Mouse (Mus musculus) gastrocnemius, adult 2 months (tissue): ENCODE data around the gene Pik3r4. TPM values are rescaled to one million over a fixed set of nuclear protein-coding genes. Genes with fewer than 3 reads are reported as not detected.
"Not testable (repeated sequence)": the region's sequence is repeated elsewhere in the genome, so short reads cannot be mapped to it uniquely, and the experiment has no call there.

ENCODE experiments used
- DNase-seq: peaks from one replicate; pipeline ENCODE4 v3.0.0; 2022
- H3K27ac ChIP-seq: fragments of 200-600 bp; 2 replicates; pipeline ENCODE4 v1.8.1; 2022; ENCODE audit warnings: mild to moderate bottlenecking
- H3K4me3 ChIP-seq: fragments of 200-600 bp; 2 replicates; pipeline ENCODE4 v1.8.1; 2022; ENCODE audit warnings: mild to moderate bottlenecking, moderate library complexity
- CTCF ChIP-seq: fragments of 200-600 bp; IDR thresholded peaks from 2 replicates; pipeline ENCODE4 v1.8.1; 2022; ENCODE audit warnings: antibody characterized with exemption, mild to moderate bottlenecking, moderate library complexity
- intact Hi-C: fragments of 180-260 bp; cut with DNase I; formaldehyde crosslinking; loops from one replicate; pipeline ENCODE4 v1.15.1; 2025
- long read RNA-seq, 2 experiments: library from polyadenylated mRNA; stranded (forward); transcript quantifications; one replicate each; pipeline ENCODE4 v2.0.0; 2021
- total RNA-seq, 2 experiments: library from RNA; stranded (reverse); gene quantifications; 2 replicates each; pipeline ENCODE4 v1.2.3; 2021

Gene Pik3r4
- total RNA-seq: 10 to 100 TPM; 10.9 to 11.9 TPM
- long read RNA-seq, experiment 1, full-length matches to known transcripts: 5 of 8 reads
- long read RNA-seq, experiment 1, partial matches to known transcripts: 0 of 8 reads
- long read RNA-seq, experiment 1, other reads (novel, unspliced or antisense): 3 of 8 reads
- long read RNA-seq, experiment 2, full-length matches to known transcripts: 3 of 7 reads
- long read RNA-seq, experiment 2, partial matches to known transcripts: 3 of 7 reads
- long read RNA-seq, experiment 2, other reads (novel, unspliced or antisense): 1 of 7 reads

- Histone ChIP-seq H3K27ac (peak within 1 kb of the TSS; percentile 95), H3K4me3 (peak within 1 kb of the TSS; percentile 76)
- no peak for TF ChIP-seq CTCF
- intact Hi-C loops: no loop called here
- DNase-seq: peak; percentile 89
Observed at GRCm38 (mm10) chr9:105642460-105643371, at the start of gene Pik3r4. Pik3r4 (plus strand) TSS chr9:105642978.

- intact Hi-C loops: no loop called here
- no peak for TF ChIP-seq CTCF
- no peak overlapping the region for H3K4me3 ChIP-seq
- no peak overlapping the region for H3K27ac ChIP-seq
- no peak for DNase-seq
Observed at GRCm38 (mm10) chr9:105598906-105599305, 43.9 kb upstream of the Pik3r4 start.

- Histone ChIP-seq H3K4me3 (peak overlapping the region; percentile 34), H3K27ac (peak overlapping the region; percentile 35)
- TF ChIP-seq CTCF: no peak
- intact Hi-C loops: loop anchor here (2.0 to 5.0 kb wide), 2 partner anchors 75 to 117 kb away; no protein-coding TSS in a partner anchor
- DNase-seq: peak; percentile 61
Observed at GRCm38 (mm10) chr9:105611980-105612771, 30.6 kb upstream of the Pik3r4 start.

GRCm38 (mm10) chr9:105612919-105613318 is 29.9 kb upstream of the Pik3r4 start:
- no peak overlapping the region for H3K27ac ChIP-seq
- no peak for TF ChIP-seq CTCF
- intact Hi-C loops: loop anchor here (2.0 to 5.0 kb wide), 2 partner anchors 76 to 118 kb away; no protein-coding TSS in a partner anchor
- DNase-seq: peak; percentile 34
- H3K4me3 ChIP-seq: no peak overlapping the region

GRCm38 (mm10) chr9:105615952-105616351 is 26.8 kb upstream of the Pik3r4 start:
- intact Hi-C loops: loop anchor here (5.0 kb wide), 1 partner anchor 149 kb away; no protein-coding TSS in a partner anchor
- no peak for DNase-seq

GRCm38 (mm10) chr9:105617274-105617673 is 25.5 kb upstream of the Pik3r4 start:
- intact Hi-C loops: loop anchor here (1.0 to 5.0 kb wide), 2 partner anchors 122 to 150 kb away; no protein-coding TSS in a partner anchor
- H3K4me3 ChIP-seq, H3K27ac ChIP-seq: not testable (repeated sequence)
- peak; percentile 67 for DNase-seq
- peak; percentile 76 for TF ChIP-seq CTCF

More at GRCm38 (mm10) chr9:105615952-105616351, 26.8 kb upstream of the Pik3r4 start:
- TF ChIP-seq CTCF: no peak
- Histone ChIP-seq H3K4me3 (no peak overlapping the region), H3K27ac (no peak overlapping the region)

GRCm38 (mm10) chr9:105633961-105634360 is 8.8 kb upstream of the Pik3r4 start:
- no peak overlapping the region for H3K4me3 ChIP-seq
- intact Hi-C loops: no loop called here
- no peak for TF ChIP-seq CTCF
- H3K27ac ChIP-seq: no peak overlapping the region
- DNase-seq: no peak

GRCm38 (mm10) chr9:105641377-105641776 is 1.4 kb upstream of the Pik3r4 start:
- H3K27ac ChIP-seq, DNase-seq, H3K4me3 ChIP-seq, intact Hi-C loops: not testable (repeated sequence)

GRCm38 (mm10) chr9:105656189-105656588 is 13.4 kb downstream of the Pik3r4 start:
- no peak for TF ChIP-seq CTCF
- H3K4me3 ChIP-seq: no peak overlapping the region
- no peak for DNase-seq
- H3K27ac ChIP-seq: no peak overlapping the region
- intact Hi-C loops: no loop called here

GRCm38 (mm10) chr9:105658216-105658615 is 15.4 kb downstream of the Pik3r4 start:
- no peak for DNase-seq
- Histone ChIP-seq H3K27ac (no peak overlapping the region), H3K4me3 (no peak overlapping the region)
- intact Hi-C loops: no loop called here
- TF ChIP-seq CTCF: no peak

GRCm38 (mm10) chr9:105659877-105660276 is 17.1 kb downstream of the Pik3r4 start:
- Histone ChIP-seq H3K27ac (no peak overlapping the region), H3K4me3 (no peak overlapping the region)
- TF ChIP-seq CTCF: no peak
- no peak for DNase-seq
- intact Hi-C loops: no loop called here

- no peak for TF ChIP-seq CTCF
- Histone ChIP-seq H3K27ac (no peak overlapping the region), H3K4me3 (no peak overlapping the region)
- DNase-seq: no peak
- intact Hi-C loops: no loop called here
Observed at GRCm38 (mm10) chr9:105665269-105665668, 22.5 kb downstream of the Pik3r4 start.
